Mouse (Mus musculus) spleen, embryonic (tissue): Measurements from ENCODE around the gene Cyp2b19.

Experiments
- CTCF ChIA-PET: fragments of 350-600 bp; sonication (Branson Sonifier 250); formaldehyde crosslinking; loops from one replicate; lab custom pipeline; 2022; lab: Charles Lee

Cyp2b19 gene

DNA sequence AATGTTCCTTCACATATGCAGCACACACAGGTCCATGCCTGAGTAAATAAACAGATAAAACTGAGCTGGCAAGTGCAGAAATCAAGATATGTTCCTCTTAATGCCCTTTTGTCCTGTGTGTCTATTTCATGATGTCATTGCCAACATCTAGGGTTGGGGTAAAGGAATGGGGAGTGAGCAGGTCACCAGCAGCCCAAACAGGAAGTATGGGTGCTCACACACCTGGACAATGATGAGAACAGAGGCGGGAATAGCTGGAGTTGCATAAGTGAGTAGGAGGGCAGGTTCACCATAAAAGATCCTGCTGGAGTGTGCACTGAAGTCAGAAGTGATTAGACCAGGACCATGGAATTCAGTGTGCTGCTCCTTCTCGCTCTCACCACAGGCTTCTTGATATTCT lies at the start of gene Cyp2b19:
Gene Cyp2b19 (plus strand): TSS at position 301 of the 400 bp plus-strand sequence.
- CTCF ChIA-PET = no interaction called here

GRCm38 (mm10) chr7:26711061-26711460 lies 45.9 kb upstream of the Cyp2b19 start:
- CTCF ChIA-PET = no interaction called here

GRCm38 (mm10) chr7:26738940-26739339 lies 18.0 kb upstream of the Cyp2b19 start:
- CTCF ChIA-PET = no interaction called here

- CTCF ChIA-PET = no interaction called here
Measured at GRCm38 (mm10) chr7:26743948-26744347, 13.0 kb upstream of the Cyp2b19 start.

GRCm38 (mm10) chr7:26745486-26745885 lies 11.5 kb upstream of the Cyp2b19 start:
- CTCF ChIA-PET = no interaction called here

DNA sequence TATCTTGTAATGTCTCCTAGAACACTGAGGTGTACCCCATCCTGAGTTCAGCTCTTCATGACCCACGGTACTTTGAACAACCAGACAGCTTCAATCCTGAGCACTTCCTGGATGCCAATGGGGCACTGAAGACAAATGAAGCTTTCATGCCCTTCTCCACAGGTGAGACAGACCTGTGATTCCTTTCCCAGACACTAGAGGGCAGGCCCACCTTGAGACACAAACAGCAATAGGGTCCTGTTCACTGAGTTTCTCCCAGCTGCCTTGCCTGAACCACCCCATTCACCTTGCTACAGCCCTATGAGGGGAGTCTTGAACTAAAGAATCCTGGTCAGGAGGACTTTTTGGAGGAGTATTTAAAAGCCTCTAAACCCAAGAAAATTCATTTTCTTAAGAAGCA lies 10.1 kb downstream of the Cyp2b19 start:
- CTCF ChIA-PET = no interaction called here

DNA sequence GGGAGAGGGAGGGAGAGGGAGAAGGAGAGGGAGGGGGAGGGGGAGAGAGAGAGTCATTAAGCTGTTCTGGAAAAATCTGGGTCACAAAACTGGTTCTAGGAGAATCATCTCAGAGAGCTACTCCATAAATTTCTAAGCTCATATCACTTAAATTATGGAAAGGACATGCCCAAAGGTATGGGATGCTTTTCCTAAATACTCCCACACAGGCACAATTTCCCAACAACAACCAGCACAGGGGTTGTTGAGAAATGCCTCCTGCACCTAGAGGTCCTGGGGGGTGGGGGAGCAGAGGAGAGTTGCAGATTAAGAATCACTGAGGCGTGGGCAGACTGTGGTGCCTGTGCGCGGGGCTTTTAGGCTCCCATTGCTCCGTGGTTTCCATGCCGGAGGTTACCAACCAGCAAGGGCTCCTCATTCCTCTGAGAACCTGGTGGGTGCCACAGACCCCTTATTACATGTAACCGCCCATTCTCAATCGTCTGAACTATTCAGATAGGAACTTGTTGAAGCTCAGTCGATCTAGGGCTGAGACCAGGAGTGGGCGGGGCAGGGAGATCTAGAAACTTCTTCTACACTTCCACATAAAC lies 13.0 kb downstream of the Cyp2b19 start:
- CTCF ChIA-PET = no interaction called here

DNA sequence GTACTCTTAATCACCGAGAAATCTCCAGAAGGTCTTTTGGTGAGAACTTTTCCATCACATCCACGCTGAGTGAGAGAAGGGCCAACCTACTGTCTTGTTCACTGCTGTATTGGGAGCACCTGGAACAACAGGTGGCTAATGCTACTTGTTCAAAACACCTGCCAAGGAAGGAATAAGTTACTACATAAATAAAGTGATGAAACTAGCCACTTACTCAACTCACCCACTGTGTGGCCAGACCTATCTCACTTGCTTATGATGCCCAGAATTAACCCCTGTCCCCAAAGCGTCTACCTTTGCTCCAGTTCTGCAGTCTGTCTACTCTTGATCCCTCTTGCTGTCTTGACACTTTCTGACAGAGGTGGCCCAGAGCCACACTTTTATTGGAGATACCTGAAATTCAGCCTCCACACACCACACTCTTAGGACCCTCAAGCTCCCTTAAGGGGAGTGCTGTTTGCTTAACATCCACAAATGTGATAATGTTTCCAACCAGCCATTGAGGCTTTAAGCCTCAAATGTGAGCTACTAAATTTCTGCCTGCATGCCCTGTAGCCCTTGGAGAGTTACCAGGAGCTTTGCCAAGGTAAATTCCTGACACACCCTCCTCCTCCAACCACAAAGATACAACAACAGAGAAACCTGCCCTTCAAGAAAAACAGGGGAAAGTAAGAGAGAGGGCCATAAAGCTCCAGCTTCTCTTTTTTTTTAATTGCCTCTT lies 16.1 kb downstream of the Cyp2b19 start:
- CTCF ChIA-PET = no interaction called here

- CTCF ChIA-PET = interaction anchor here (0.5 kb wide), 1 partner anchor 10 kb away, joined by 3 read pairs; no protein-coding TSS in a partner anchor
Measured at GRCm38 (mm10) chr7:26775866-26776265, 18.9 kb downstream of the Cyp2b19 start.

DNA sequence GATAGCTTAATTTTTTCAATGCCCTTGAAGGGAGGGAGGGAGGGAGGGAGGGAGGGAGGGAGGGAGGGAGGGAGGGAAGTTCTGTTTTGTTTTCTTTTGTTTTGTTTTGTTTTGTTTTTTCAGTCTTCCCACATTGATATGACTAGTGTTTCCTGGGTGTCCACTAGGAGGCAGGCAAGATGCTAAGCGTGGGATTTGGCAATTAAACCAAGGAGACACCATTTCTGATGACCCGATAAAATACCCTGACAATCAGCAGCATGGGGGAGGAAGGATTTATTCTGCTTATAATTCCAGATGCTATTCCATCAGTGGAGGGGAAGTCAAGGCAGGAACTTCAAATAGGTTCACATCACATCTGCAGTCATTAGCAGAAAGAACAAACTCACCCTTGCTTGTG lies 20.9 kb downstream of the Cyp2b19 start:
- CTCF ChIA-PET = no interaction called here

DNA sequence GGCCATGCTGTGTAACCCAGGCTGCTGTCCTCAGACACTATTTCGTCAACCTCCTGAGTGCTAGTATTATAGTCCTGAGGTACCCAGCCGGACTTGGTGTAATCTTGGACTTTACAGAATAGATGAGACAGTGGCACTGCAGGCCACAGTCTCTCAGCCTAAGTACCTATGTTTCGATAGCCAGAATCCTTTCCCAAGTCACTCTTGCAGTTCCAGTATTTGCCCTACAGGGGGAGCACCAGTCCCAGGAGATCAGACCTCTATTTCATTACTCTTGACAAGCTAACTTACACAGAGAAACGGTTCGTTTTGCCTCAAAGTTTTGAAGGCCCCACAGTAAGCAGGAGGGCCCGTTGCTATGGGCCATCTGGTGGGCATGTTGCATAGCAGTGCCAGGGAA lies 21.5 kb downstream of the Cyp2b19 start:
- CTCF ChIA-PET = no interaction called here

DNA sequence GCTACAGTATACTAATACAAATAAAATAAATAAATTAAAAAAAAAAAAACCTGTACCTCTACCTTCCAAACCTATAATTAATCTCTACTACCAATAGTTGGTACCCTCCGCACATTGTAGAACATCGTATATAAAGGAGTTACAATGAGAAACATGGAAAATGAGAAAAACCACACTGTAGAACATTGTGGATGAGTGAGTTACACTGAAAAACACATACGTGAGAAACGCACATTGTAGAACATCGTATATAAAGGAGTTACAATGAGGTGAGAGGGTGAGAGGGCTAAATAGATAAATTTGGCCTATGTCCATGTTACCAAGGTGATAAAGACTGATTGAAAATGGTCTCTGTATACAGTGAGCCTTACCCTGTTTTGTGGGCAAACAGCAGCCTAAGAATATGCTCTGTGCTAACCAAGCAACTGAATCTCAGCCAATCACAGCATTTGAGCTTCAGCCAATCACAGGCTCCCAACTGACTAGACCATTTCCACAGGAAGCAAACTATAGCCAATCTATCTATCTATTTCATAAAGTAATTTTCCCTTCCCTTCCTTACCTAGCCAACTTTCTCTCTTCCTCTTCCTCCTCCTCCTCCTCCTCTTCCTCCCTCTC lies 23.0 kb downstream of the Cyp2b19 start:
- CTCF ChIA-PET = no interaction called here

- CTCF ChIA-PET = no interaction called here
Measured at GRCm38 (mm10) chr7:26780510-26780909, 23.6 kb downstream of the Cyp2b19 start.

DNA sequence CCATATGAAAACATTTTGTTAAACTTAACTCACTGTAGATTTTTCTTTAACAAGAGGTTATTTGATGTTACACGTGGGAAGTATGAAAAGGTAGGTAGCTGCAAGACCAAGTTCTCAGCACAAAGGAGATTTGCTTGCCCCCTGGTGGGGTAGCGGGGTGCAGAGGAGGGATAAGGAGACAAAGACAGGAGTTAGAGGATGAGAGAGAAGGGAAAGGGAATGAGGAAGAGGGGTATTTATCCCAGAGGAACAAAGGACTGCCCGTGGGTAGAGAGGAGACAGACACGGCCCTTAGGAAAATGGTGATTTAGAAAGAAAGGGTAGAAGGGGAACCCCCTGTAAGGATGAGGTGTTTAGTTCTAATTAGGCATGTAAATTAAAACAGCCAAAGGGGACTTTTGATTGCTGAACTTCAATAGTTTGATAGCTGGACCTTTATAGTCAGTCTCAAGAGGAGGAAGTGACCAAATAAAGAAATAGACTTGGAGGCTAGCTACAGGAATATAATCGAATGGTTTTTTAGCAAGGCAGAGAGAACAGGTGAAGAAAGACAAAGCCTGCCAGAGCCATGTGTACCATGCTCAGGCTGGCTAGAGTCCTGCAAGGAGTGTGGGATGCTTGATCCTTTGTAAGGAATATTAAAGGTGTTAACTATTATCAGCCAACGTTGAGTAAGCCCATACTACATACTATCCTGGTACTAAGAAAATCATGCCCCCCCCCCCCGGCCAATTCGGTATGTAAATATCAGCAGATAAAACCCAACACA lies 24.2 kb downstream of the Cyp2b19 start:
- CTCF ChIA-PET = no interaction called here

DNA sequence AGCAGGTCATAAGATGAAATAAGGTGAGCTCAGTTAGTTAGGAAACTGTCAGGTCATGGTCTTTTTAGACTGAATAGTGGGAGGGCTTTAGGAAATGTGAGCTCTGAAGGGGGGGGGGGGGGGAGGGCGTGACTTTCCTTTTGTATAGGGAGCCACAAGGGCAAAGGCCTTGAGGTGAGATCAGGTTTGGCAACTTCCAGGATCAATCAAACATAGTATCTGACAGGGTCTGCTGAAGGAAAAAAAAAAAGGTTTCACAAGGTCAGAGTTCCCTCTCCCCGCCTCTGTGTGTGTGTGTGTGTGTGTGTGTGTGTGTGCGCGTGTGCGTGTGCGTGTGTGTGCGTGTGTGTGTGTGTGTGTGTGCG lies 24.8 kb downstream of the Cyp2b19 start:
- CTCF ChIA-PET = no interaction called here

- CTCF ChIA-PET = no interaction called here
Measured at GRCm38 (mm10) chr7:26783163-26783562, 26.2 kb downstream of the Cyp2b19 start.

GRCm38 (mm10) chr7:26786013-26786412 lies 29.1 kb downstream of the Cyp2b19 start:
- CTCF ChIA-PET = interaction anchor here (0.7 kb wide), 1 partner anchor 10 kb away, joined by 3 read pairs; no protein-coding TSS in a partner anchor

DNA sequence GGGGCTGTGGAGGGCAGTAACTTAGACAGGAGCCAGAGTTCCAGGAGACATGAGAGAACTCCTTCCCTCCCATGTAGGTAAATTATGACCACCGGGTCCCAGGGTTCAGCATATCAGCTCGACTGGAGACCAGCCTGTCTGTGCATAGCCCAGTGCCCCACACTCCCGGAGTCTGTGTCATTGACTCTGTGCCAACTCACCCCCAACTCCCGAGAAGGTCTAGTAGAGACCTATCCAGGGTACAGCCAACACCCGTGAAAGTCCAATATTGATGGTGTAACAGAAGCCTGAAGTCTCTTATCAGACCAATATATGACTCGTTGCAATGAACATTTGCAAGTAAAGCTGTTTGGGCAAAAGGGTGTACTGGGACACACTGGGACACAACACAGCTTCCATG lies 33.0 kb downstream of the Cyp2b19 start:
- CTCF ChIA-PET = no interaction called here

DNA sequence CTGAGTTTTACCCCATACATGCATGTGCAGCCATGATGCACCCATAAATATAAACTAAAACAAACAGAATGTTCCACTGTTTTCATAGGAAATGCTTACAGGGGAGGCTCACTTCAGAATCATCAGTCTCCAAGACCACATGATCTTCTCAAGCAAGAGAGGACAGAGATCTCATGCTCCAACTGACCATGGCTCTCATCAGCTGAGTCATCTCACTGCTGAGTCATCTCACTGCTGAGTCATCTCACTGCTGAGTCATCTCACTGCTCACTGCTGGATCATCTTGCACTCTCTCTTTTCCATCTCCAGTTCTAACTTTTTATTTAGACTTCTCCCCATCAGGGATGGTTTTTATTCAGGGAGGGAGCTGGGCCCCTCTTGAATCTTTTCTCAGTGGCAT lies 43.2 kb downstream of the Cyp2b19 start:
- CTCF ChIA-PET = no interaction called here

DNA sequence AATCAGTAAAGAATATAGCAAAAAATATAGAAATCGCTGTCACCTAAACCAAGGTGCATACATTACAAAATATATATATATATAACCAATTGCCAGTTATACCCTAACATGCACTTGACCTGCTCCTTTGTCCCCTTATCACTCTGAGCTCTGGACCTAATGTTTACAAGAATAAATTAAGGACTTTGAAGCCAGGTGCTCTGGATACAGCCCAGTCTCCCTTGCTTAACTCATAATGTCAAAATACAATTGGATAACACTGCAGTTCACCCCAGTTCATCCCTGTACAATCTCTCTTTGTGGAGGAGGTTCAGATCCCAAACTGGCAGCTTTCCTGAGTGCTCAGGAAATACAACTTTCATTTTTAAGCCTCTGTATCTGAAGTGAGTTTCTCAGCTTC lies 44.1 kb downstream of the Cyp2b19 start:
- CTCF ChIA-PET = no interaction called here

DNA sequence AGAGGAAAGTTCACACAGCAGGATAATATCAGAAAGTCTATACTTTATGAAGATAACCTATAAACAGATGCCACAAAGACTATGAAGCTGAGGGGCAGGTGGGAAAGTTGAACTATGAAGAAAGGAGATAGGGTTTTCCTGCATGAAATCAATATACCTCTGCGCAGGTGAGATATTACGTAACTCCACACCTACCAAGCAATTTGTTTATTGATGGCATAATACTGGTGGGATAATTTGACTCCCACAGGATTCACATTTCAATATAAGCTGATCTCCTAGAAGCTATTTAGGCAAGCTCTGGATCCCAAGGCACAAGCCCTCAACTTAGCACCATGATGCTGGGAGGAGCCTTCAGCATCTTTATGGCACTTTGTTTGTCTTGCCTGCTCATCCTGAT lies 51.6 kb downstream of the Cyp2b19 start, which contains the start of gene Cyp2g1:
Gene Cyp2g1 (plus strand): TSS at position 301 of the 400 bp plus-strand sequence.
- CTCF ChIA-PET = no interaction called here
